Mouse (Mus musculus) ES-Bruce4 (cell line): Measurements from ENCODE around the gene Zc3h4. TPM values are rescaled to one million over a fixed set of nuclear protein-coding genes. Genes with fewer than 3 reads are reported as not detected.
A peak's percentile ranks its signal among the peaks of the same experiment; 100 is the strongest.

Experiments
- H3K27ac ChIP-seq: 2 replicates; pipeline ENCODE4 v1.5.1; 2012; ENCODE audit warnings: low read length, inconsistent platforms; ENCODE audit not compliant: insufficient read depth
- H3K27me3 ChIP-seq: 2 replicates; pipeline ENCODE4 v1.6.1; 2012; ENCODE audit warnings: mild to moderate bottlenecking, low read length, inconsistent platforms; ENCODE audit not compliant: control insufficient read depth, poor library complexity, insufficient read depth, severe bottlenecking
- H3K36me3 ChIP-seq: 2 replicates; pipeline ENCODE4 v1.6.1; 2012; ENCODE audit warnings: inconsistent platforms, mild to moderate bottlenecking, low read length, moderate library complexity; ENCODE audit not compliant: control insufficient read depth, poor library complexity, insufficient read depth, severe bottlenecking
- H3K4me1 ChIP-seq: one replicate; pipeline ENCODE4 v1.8.1; 2011; ENCODE audit warnings: low read length; ENCODE audit not compliant: control insufficient read depth, insufficient read depth
- H3K4me3 ChIP-seq: 2 replicates; pipeline ENCODE4 v1.5.1; 2011; ENCODE audit warnings: low read depth, mild to moderate bottlenecking, low read length
- H3K9ac ChIP-seq: 2 replicates; pipeline ENCODE4 v1.6.1; 2012; ENCODE audit warnings: low read depth, mild to moderate bottlenecking, inconsistent platforms; ENCODE audit not compliant: poor library complexity, severe bottlenecking
- H3K9me3 ChIP-seq: replicated peaks from 2 replicates; pipeline ENCODE4 v1.6.1; 2012; ENCODE audit warnings: mild to moderate bottlenecking, low read length, inconsistent platforms; ENCODE audit not compliant: control insufficient read depth, poor library complexity, insufficient read depth, severe bottlenecking
- CTCF ChIP-seq: IDR thresholded peaks from one replicate; pipeline ENCODE4 v1.8.1; 2011; ENCODE audit warnings: low read depth, low read length
- EP300 ChIP-seq: IDR thresholded peaks from 2 replicates; pipeline ENCODE4 v1.6.1; 2011; ENCODE audit warnings: low read depth, low read length; ENCODE audit not compliant: insufficient read depth
- POLR2A ChIP-seq: IDR thresholded peaks from one replicate; pipeline ENCODE4 v1.8.1; 2011; ENCODE audit warnings: low read length; ENCODE audit not compliant: insufficient read depth
- polyA plus RNA-seq: library from polyadenylated mRNA; stranded (reverse); fragments of >200 nt; gene quantifications from 2 replicates; pipeline ENCODE4 v1.2.4, GENCODE M21; 2011; ENCODE audit warnings: low read depth; ENCODE audit not compliant: missing spikeins, insufficient read depth, insufficient read length

Gene Zc3h4
- polyA plus RNA-seq, 1 experiment: 48.3 TPM

GRCm38 (mm10) chr7:16433352-16433971 is 32.8 kb downstream of the Zc3h4 start:
- no peaks in the 10 kb centered on the region for H3K9me3 ChIP-seq
- H3K27me3 ChIP-seq: no peaks in the 10 kb centered on the region
- H3K27ac ChIP-seq: no peak overlapping the region
- no peak overlapping the region for H3K9ac ChIP-seq
- H3K36me3 ChIP-seq: peaks cover 42% of the 10 kb centered on the region
- H3K4me1 ChIP-seq: no peaks in the 10 kb centered on the region
- H3K4me3 ChIP-seq: no peak overlapping the region
- TF ChIP-seq CTCF: no peak
- no peak for TF ChIP-seq POLR2A
- no peak for TF ChIP-seq EP300

DNA sequence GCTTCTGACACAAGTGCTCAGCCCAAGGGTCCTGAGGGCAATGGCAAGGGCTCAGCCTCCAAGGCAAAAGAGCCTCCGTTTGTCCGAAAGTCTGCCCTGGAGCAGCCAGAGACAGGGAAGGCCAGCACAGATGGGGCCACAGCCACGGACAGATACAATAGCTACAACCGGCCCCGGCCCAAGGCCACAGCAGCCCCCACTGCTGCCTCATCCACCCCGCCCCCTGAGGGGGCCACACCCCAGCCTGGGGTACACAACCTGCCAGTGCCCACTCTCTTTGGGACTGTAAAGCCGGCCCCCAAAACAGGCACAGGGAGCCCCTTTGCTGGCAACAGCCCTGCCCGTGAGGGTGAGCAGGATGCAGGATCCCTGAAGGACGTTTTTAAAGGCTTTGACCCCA is 34.4 kb downstream of the Zc3h4 start:
- Histone ChIP-seq H3K36me3 (peaks cover 25% of the 10 kb centered on the region), H3K9me3 (no peaks in the 10 kb centered on the region), H3K9ac (no peak overlapping the region), H3K4me3 (no peak overlapping the region), H3K27ac (no peak overlapping the region), H3K4me1 (no peaks in the 10 kb centered on the region), H3K27me3 (no peaks in the 10 kb centered on the region)
- no peak for TF ChIP-seq POLR2A
- TF ChIP-seq CTCF: no peak
- no peak for TF ChIP-seq EP300

- Histone ChIP-seq H3K9ac (no peak overlapping the region), H3K27me3 (no peaks in the 10 kb centered on the region), H3K4me1 (no peaks in the 10 kb centered on the region), H3K9me3 (no peaks in the 10 kb centered on the region), H3K36me3 (no peaks in the 10 kb centered on the region), H3K27ac (no peak overlapping the region), H3K4me3 (no peak overlapping the region)
- no peak for TF ChIP-seq POLR2A
- TF ChIP-seq EP300: no peak
- TF ChIP-seq CTCF: no peak
Observed at GRCm38 (mm10) chr7:16441241-16441640, 40.5 kb downstream of the Zc3h4 start.

- Histone ChIP-seq H3K4me1 (no peaks in the 10 kb centered on the region), H3K36me3 (no peaks in the 10 kb centered on the region), H3K9me3 (no peaks in the 10 kb centered on the region), H3K27ac (no peak overlapping the region), H3K9ac (no peak overlapping the region), H3K27me3 (no peaks in the 10 kb centered on the region), H3K4me3 (no peak overlapping the region)
- TF ChIP-seq EP300 (no peak), CTCF (no peak), POLR2A (no peak)
Observed at GRCm38 (mm10) chr7:16451656-16452055, 50.9 kb downstream of the Zc3h4 start.

- no peaks in the 10 kb centered on the region for H3K9me3 ChIP-seq
- peak within 1 kb of the TSS; percentile 54 for H3K9ac ChIP-seq
- H3K4me3 ChIP-seq: peak within 1 kb of the TSS; percentile 88
- H3K36me3 ChIP-seq: no peaks in the 10 kb centered on the region
- no peaks in the 10 kb centered on the region for H3K4me1 ChIP-seq
- no peak within 1 kb of the TSS for H3K27ac ChIP-seq
- TF ChIP-seq EP300: no peak
- no peak for TF ChIP-seq POLR2A
- no peak for TF ChIP-seq CTCF
- H3K27me3 ChIP-seq: no peaks in the 10 kb centered on the region
Observed at GRCm38 (mm10) chr7:16452587-16453073, 51.9 kb downstream of the Zc3h4 start, which contains the start of gene Tmem160. TSS of gene Tmem160 (plus strand) at chr7:16452779.

- Histone ChIP-seq H3K9ac (peak overlapping the region; percentile 54), H3K27me3 (no peaks in the 10 kb centered on the region), H3K9me3 (no peaks in the 10 kb centered on the region), H3K4me3 (peak overlapping the region; percentile 88), H3K27ac (no peak overlapping the region), H3K36me3 (no peaks in the 10 kb centered on the region), H3K4me1 (no peaks in the 10 kb centered on the region)
- no peak for TF ChIP-seq EP300
- no peak for TF ChIP-seq CTCF
- peak; percentile 53 for TF ChIP-seq POLR2A
Observed at GRCm38 (mm10) chr7:16453118-16453711, 52.5 kb downstream of the Zc3h4 start.
